Mouse (Mus musculus): ENCODE data around the gene Prkch. TPM values are rescaled to one million over a fixed set of nuclear protein-coding genes. Genes with fewer than 3 reads are reported as not detected.
A peak's percentile ranks its signal among the peaks of the same experiment; 100 is the strongest.

The Prkch gene
- polyA plus RNA-seq, 1 experiment: 0.02 TPM

DNA sequence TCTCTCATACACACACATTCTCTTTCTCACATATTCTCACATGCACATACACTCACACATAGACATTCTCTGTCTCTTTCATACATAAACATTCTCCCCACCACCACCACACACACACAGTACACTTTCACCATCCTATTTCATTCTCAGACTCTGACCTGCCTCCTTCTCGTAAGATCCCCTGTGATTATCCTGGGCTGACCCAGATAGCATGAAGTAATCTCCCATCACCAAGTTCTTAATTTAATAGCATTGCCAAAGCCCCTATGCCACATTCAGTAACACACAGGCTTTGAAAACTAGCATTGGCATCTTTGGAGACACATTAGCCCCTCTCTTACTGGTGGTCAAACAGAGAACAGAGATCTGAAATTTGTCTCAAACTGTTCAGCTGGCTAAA is 232.3 kb downstream of the Prkch start:
- Histone ChIP-seq H3K36me3 (ENCODE audit: control insufficient read depth, insufficient read depth) (no peaks in the 10 kb centered on the region), H3K79me2 (ENCODE audit: control insufficient read depth, insufficient read depth) (no peaks in the 10 kb centered on the region), H3K27me3 (ENCODE audit: control insufficient read depth, insufficient read depth, insufficient read length) (no peaks in the 10 kb centered on the region), H3ac (ENCODE audit: control insufficient read depth, insufficient read length, low read depth) (no peak overlapping the region), H3K4me3 (ENCODE audit: insufficient read depth, poor library complexity, severe bottlenecking) (no peak overlapping the region), H3K79me3 (ENCODE audit: low read depth) (no peaks in the 10 kb centered on the region)
- TF ChIP-seq MYOG (IDR thresholded peaks at IDR 0.05; ENCODE audit: control insufficient read depth, extremely low read depth, insufficient read length): no peak

DNA sequence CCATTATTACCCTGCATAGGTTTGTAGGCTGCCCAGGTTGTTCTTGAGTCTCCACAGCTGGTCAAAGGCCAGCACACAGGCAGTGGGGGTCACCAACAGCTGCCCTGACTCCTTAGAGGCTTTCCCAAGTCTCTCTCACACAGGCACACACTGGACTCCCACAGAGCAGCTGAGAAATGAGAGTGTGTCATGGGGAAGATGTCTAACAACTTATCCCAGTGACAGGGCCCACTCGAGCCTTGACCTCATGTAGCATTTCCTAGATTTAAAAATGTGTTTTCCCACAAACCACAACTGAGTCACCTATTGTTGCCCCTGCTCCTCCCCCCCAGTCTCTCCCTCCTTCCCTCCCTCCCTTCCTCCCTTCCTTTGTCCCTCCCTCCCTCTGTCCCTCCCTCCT is 234.2 kb downstream of the Prkch start:
- Histone ChIP-seq H3K27me3 (ENCODE audit: control insufficient read depth, insufficient read depth, insufficient read length) (no peaks in the 10 kb centered on the region), H3K4me3 (ENCODE audit: insufficient read depth, poor library complexity, severe bottlenecking) (no peak overlapping the region), H3K79me3 (ENCODE audit: low read depth) (no peaks in the 10 kb centered on the region), H3K79me2 (ENCODE audit: control insufficient read depth, insufficient read depth) (no peaks in the 10 kb centered on the region), H3ac (ENCODE audit: control insufficient read depth, insufficient read length, low read depth) (no peak overlapping the region), H3K36me3 (ENCODE audit: control insufficient read depth, insufficient read depth) (no peaks in the 10 kb centered on the region)
- TF ChIP-seq FOSL1 (IDR thresholded peaks at IDR 0.05; ENCODE audit: insufficient read depth, low read length, poor library complexity, severe bottlenecking) (peak; percentile 66), CTCF (IDR thresholded peaks at IDR 0.05; ENCODE audit: control insufficient read depth, insufficient read depth, insufficient read length) (no peak), MAX (IDR thresholded peaks at IDR 0.05) (no peak), MYOD1 (IDR thresholded peaks at IDR 0.05; ENCODE audit: control insufficient read depth, insufficient read length, low read depth) (peak; percentile 65), USF1 (IDR thresholded peaks at IDR 0.05; ENCODE audit: low read depth) (no peak), CEBPB (IDR thresholded peaks at IDR 0.05; ENCODE audit: low read depth) (no peak), MYOG (IDR thresholded peaks at IDR 0.05; ENCODE audit: control insufficient read depth, extremely low read depth, insufficient read length) (no peak)

DNA sequence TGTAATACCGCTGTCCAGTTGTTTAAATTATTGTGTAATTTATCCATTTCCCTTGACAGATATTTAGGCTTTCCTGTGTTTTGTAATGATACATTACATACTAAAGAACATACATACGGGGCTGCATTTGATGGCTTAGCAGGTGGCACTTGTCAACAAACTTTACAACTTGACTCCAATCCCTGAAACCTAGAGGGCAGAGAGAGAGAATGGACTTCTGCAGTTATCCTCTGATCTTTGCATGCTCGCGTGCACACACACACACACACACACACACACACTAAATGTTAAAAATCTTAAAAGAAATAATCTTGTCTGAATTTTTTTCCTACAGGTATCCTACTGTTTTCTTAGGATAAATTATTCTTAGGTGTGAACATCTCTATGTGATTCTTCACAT is 236.6 kb downstream of the Prkch start:
- Histone ChIP-seq H3ac (ENCODE audit: control insufficient read depth, insufficient read length, low read depth) (no peak overlapping the region), H3K36me3 (ENCODE audit: control insufficient read depth, insufficient read depth) (no peaks in the 10 kb centered on the region), H3K27me3 (ENCODE audit: control insufficient read depth, insufficient read depth, insufficient read length) (no peaks in the 10 kb centered on the region), H3K79me2 (ENCODE audit: control insufficient read depth, insufficient read depth) (no peaks in the 10 kb centered on the region), H3K79me3 (ENCODE audit: low read depth) (no peaks in the 10 kb centered on the region), H3K4me3 (ENCODE audit: insufficient read depth, poor library complexity, severe bottlenecking) (no peak overlapping the region)
- TF ChIP-seq MYOG (IDR thresholded peaks at IDR 0.05; ENCODE audit: control insufficient read depth, extremely low read depth, insufficient read length): no peak
- no peak for TF ChIP-seq USF1 (IDR thresholded peaks at IDR 0.05; ENCODE audit: low read depth)

DNA sequence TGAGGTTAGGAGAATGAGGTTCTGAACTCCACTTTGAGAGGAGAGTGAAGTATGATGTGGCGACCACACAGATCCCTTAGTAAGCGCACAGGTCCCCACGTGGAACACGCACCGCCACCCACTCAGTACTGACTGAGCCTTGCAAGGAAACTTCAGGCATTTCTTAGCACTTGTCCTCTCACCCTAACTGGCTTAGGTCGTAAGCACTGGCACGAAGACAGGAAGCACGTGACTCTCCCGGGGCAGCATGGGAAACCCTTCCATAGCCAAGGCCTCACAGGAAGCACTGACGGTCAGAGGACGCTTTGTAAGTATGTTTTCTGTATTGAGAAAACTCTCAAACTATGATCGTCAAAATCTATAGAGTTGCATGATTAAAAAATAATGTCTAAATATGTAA is 237.7 kb downstream of the Prkch start:
- no peak for TF ChIP-seq FOSL1 (IDR thresholded peaks at IDR 0.05; ENCODE audit: insufficient read depth, low read length, poor library complexity, severe bottlenecking)
- no peak for TF ChIP-seq MYOG (IDR thresholded peaks at IDR 0.05; ENCODE audit: control insufficient read depth, extremely low read depth, insufficient read length)
- no peak for TF ChIP-seq USF1 (IDR thresholded peaks at IDR 0.05; ENCODE audit: low read depth)
- TF ChIP-seq MAX (IDR thresholded peaks at IDR 0.05): no peak
- TF ChIP-seq MYOD1 (IDR thresholded peaks at IDR 0.05; ENCODE audit: control insufficient read depth, insufficient read length, low read depth): no peak
- no peak for TF ChIP-seq CEBPB (IDR thresholded peaks at IDR 0.05; ENCODE audit: low read depth)
- no peak for TF ChIP-seq CTCF (IDR thresholded peaks at IDR 0.05; ENCODE audit: control insufficient read depth, insufficient read depth, insufficient read length)
- Histone ChIP-seq H3K79me2 (ENCODE audit: control insufficient read depth, insufficient read depth) (no peaks in the 10 kb centered on the region), H3K27me3 (ENCODE audit: control insufficient read depth, insufficient read depth, insufficient read length) (no peaks in the 10 kb centered on the region), H3ac (ENCODE audit: control insufficient read depth, insufficient read length, low read depth) (no peak overlapping the region), H3K4me3 (ENCODE audit: insufficient read depth, poor library complexity, severe bottlenecking) (no peak overlapping the region), H3K79me3 (ENCODE audit: low read depth) (no peaks in the 10 kb centered on the region), H3K36me3 (ENCODE audit: control insufficient read depth, insufficient read depth) (no peaks in the 10 kb centered on the region)

DNA sequence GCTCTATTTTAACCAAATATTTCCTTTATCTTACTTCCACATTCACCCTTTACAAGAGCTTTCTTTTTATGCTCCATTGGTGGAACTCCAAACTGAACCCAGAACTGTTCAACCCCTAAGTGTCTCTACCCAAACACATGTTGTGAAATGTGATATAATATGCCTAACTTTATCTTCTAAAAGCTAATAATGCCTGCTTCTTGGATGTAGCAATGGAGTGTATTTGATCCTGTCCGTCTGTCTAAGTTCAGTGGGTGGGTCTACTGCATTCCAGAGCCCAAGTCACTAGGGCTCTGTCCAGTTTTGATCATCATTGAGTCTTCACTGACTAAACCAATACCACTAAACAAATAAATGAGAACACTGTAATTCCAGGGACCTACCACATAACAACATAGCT is 240.2 kb downstream of the Prkch start:
- TF ChIP-seq CTCF (IDR thresholded peaks at IDR 0.05; ENCODE audit: control insufficient read depth, insufficient read depth, insufficient read length) (no peak), MAX (IDR thresholded peaks at IDR 0.05) (no peak), CEBPB (IDR thresholded peaks at IDR 0.05; ENCODE audit: low read depth) (no peak), MYOD1 (IDR thresholded peaks at IDR 0.05; ENCODE audit: control insufficient read depth, insufficient read length, low read depth) (no peak), FOSL1 (IDR thresholded peaks at IDR 0.05; ENCODE audit: insufficient read depth, low read length, poor library complexity, severe bottlenecking) (no peak), USF1 (IDR thresholded peaks at IDR 0.05; ENCODE audit: low read depth) (no peak), MYOG (IDR thresholded peaks at IDR 0.05; ENCODE audit: control insufficient read depth, extremely low read depth, insufficient read length) (no peak)
- Histone ChIP-seq H3K36me3 (ENCODE audit: control insufficient read depth, insufficient read depth) (no peaks in the 10 kb centered on the region), H3ac (ENCODE audit: control insufficient read depth, insufficient read length, low read depth) (no peak overlapping the region), H3K79me3 (ENCODE audit: low read depth) (no peaks in the 10 kb centered on the region), H3K4me3 (ENCODE audit: insufficient read depth, poor library complexity, severe bottlenecking) (no peak overlapping the region), H3K27me3 (ENCODE audit: control insufficient read depth, insufficient read depth, insufficient read length) (no peaks in the 10 kb centered on the region), H3K79me2 (ENCODE audit: control insufficient read depth, insufficient read depth) (no peaks in the 10 kb centered on the region)

Other genes with a start within 250 kb of the Prkch start
- not detected for gene Tmem30b, start 38.4 kb upstream of the Prkch start, polyA plus RNA-seq (2012; fragmentation: generic; extraction: Trizol)